Mouse (Mus musculus) kidney, adult 2 months (tissue): ENCODE results near the gene 1700001O22Rik.

ENCODE experiments used
- CTCF ChIP-seq: fragments of 200-500 bp; conservative IDR thresholded peaks from 2 replicates; pipeline ENCODE4 v1.5.1; 2011; ENCODE audit warnings: low read depth, mild to moderate bottlenecking, control low read depth, low read length, moderate library complexity, mixed read lengths; ENCODE audit not compliant: insufficient read depth, insufficient read length
- POLR2A ChIP-seq: fragments of 200-500 bp; IDR thresholded peaks from one replicate; pipeline ENCODE4 v1.6.1; 2011; ENCODE audit warnings: low read depth, low read length, control low read depth

DNA sequence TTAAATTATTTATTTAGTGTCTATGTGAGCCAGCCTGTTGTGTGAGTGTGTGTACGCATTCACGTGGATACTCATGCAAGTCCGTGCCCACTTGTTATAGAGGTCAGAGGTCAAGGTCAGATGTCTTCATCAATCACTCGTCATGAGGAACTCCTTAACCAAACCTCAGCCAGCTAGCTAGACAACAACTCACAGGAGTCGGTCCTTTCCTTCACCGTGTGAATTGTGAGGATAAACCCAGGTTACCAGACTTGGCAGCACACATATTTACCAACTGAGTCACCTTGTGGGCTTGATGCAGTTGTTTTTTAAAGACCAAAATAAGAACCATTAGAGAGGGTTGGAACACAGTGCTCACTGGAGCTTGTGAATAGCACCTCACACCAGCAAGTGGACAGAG, 42.8 kb downstream of the 1700001O22Rik start:
- TF ChIP-seq POLR2A: no peak
- no peak for TF ChIP-seq CTCF
